Mouse (Mus musculus) hematopoietic stem cell, adult 5-6 weeks (primary cell): ENCODE measurements around the gene H2-T23. TPM values are rescaled to one million over a fixed set of nuclear protein-coding genes. Genes with fewer than 3 reads are reported as not detected.
A peak's percentile ranks its signal among the peaks of the same experiment; 100 is the strongest.

Experiments used
- ATAC-seq, 2 experiments: fragments of 125-278 bp in 1 of 2; replicated peaks in 1 of 2; 2 replicates each; pipeline ENCODE4 v1.8.0; 2016 to 2017; ENCODE audit warnings: inconsistent platforms in 2 of 2, mild to moderate bottlenecking in 2 of 2, moderate number of reproducible peaks in 2 of 2, low read depth in 1 of 2, moderate TSS enrichment in 1 of 2; ENCODE audit not compliant: low FRiP score in 2 of 2, poor library complexity in 2 of 2, severe bottlenecking in 2 of 2, insufficient read depth in 1 of 2, low TSS enrichment in 1 of 2
- total RNA-seq: library from RNA; stranded (forward); fragments of 172-1452, 232-1000 nt; gene quantifications from 2 replicates; pipeline ENCODE4 v1.2.3, GENCODE M21; 2017

H2-T23 gene
- total RNA-seq, 1 experiment from 2014 or later = 197 TPM

DNA sequence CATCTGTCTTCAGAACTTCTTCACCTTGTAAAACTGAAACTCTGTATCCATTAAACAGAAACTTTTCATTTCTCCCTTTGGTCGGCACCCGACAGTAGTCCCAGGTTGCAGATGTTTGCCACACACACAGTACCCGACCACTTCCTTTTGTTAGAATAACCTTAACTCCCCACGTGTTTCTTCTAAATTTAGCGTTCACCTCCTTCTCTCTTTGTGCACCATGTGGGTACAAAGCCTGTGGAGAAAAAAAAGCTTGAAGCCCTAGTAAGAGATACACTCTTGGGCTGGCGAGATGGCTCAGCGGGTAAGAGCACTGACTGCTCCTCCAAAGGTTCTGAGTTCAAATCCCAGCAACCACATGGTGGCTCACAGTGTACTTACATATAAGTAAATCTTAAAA, 33.3 kb downstream of the H2-T23 start:
- peak; percentile 13 to 40; a peak in 2 of 4 replicates for ATAC-seq

DNA sequence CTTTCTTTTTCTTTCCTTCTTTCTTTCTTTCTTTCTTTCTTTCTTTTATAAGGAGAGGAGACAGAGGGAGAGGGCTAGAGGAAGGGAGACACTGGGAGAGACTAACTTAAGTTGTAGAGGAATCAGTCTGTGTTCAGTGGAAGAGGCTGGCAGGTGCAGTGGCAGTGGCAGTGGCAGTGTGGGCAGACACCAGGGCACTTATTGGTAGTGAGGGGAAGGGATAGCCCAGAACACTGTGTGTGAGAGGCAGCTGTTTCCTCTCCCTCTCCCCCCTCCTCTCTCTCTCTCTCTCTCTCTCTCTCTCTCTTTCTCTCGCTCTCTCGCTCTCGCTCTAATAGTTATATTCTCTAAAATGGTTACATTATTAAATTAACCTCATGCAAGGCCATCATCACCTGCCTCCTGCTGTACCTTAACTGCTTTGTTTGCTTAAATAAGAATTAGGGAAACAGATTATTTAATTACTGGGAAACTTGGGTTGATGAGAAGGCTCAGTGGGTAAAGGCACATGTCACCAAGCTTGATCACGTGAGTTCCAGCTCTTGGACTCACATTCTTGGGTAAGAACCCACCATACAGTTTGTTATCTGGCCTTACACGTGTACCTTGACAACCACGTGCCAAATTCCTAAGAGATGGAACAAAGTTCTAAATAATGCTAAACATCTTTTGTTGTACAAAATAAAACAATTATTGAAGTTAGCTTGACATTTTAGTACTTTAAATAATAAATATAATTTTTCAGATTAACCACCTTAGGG, 33.9 kb downstream of the H2-T23 start:
- ATAC-seq = no peak

DNA sequence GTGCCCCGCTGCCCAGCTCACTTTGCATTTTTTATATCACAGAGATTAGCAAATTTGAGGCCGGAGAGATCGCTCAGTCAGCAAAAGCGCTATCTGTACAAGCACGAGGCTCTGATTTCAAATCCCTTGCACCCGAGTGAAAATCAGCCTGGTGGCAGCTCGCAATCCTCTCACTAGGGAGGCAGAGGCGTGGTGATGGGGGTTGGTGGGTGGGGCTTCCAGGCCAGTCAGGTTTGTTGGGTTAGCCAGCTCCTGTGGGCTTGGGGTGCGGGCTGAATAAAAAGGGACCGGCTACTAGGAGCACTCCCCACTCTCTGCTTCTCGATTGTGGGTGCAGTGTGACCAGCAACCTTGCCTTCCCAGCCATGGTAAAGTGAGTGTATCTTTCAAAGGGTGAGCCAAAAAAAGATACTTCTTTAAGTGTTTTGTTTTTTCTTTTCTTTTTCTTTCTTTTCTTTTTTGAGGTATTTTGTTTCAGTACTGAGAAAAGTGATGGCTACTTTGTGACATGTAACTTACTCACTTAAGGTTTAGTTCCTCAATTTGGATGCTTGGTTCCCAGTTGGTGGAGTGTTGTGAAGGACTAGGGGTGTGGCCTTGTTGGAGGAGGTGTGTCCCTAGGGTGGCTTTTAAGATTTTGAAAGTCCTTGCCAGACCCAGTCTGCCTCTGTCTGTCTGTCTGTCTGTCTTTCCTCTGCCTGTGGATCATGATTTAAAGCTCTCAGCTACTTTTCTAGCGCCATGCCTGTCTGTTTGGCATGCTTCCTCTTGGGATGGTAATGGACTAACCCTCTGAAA, 34.7 kb downstream of the H2-T23 start:
- peak; percentile 23 to 52; a peak in 3 of 4 replicates for ATAC-seq

DNA sequence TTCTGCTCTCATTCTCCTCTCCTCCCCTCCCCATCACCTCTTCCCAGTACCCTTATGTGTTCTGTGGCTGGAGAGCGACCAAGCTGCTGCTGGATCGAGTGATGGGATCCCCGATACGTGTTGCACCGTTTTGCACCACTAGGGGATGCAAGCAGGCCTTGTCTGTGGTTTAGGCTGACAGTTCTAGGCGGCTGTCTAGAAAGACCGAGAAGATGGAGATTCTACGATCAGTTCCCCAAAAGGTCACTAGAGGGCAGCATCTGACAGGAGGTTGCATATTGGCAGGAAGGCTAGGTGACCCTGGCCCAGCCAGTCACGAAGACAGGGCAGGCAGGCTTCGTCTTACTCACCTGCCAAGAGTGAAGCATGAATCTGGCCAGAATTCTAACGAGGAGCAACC, 35.7 kb downstream of the H2-T23 start:
- ATAC-seq = peak; percentile 52 to 57

DNA sequence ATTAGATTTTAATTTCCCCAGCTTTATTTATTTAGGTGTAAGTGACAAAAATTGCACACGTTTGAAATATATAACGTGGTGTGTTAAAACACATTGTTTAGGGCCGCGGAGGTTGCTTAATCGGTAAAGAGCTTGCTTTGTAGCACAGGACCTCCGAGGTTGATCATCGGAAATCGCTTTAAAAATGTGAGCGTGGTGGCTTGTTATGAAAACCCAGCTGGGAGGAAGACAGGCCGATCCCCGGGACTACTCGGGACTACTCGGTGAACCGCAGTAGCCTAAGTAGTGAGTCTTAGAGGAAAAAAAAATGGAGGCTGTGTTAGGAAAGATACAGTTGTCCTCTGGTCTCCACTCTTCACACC, 37.8 kb downstream of the H2-T23 start:
- ATAC-seq = no peak

DNA sequence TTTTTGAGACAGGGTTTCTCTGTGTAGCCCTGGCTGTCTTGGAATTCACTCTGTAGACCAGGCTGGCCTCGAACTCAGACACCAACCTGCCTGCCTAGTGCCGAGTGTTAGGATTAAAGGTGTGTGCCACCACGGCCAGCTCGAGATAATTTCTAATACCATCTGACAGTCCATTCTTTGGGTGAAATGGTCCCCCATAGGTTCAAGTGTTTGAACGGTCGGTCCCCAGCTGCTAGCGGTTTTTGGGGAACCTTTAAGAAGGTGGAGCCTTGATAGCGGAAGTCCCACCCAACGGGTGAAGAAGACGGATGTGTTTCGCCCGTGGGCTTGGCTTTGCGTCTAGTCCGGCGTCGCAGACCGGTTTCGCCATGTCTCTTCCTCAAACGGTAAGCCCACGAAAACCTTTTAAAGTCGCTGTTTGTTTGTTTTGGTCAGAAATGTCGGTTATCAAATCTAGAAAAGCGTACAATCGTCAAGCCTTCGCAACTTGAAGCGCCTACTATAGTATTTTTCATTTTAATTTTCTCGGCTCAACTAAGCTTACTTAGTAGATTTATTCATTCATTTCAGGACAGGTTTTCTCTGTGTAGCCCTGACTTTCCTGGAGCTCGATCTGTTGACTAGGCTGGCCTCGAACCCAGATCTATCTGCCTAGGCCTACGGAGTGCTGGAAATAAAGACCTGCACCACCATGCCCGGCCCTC, 38.3 kb downstream of the H2-T23 start:
- ATAC-seq = peak; percentile 57 to 61

DNA sequence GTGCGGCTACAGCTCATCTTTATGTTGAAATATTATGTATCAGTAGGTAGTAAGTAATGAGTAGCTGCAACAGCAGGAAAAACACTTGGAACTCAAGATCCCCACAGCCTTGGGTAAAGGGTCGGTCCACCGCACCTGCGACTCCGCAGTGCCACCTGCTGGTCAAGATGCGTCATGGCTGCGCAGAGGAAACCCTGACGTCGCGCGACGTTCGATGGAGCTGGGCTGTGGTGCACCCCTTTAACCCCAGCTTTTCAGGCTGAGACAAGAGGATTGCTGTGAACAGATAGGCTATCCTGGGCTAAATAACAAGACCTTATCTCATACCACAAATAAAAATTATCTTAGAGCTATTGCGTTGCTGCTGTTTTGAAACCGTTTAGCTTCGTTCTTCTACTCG, 39.0 kb downstream of the H2-T23 start:
- peak; percentile 63 to 65 for ATAC-seq

DNA sequence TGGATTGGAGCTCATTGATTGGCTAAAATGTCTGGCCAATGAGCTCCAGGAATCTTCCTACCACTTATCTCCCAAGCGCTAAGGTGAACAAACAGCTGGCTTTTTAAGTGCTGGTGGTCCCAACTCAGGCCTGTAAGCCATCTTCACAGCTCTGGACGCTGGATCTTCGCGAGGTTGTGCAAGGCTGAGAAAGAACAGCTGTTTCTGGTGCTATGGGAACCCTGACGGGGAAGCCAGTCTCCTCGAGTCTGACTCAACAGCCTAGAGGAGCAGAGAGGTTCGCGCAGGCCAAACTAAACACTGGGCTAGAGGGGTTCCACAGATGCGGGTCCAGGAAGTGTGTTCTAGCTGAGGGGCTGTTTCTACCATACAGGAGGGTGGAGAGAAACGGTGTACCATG, 40.9 kb downstream of the H2-T23 start:
- no peak for ATAC-seq

DNA sequence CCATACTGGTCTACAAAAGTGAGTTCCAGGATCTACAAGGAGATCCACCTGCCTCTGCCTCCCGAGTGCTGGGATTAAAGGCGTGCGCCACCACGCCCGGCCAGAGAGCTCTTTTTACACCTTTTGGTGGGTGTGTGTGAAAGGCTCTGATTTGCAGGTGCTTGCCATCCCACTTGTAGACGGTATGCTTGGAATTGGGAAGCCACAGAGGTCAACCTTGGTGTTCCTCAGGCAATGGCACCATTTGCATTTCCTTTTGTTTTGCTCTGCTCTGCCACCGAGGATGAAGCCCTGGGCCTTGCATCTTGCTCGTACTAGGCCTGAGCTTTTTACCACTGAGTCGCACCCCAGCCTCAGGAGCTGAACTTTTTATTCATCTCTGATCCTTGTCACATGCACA, 50.9 kb downstream of the H2-T23 start:
- ATAC-seq = no peak

DNA sequence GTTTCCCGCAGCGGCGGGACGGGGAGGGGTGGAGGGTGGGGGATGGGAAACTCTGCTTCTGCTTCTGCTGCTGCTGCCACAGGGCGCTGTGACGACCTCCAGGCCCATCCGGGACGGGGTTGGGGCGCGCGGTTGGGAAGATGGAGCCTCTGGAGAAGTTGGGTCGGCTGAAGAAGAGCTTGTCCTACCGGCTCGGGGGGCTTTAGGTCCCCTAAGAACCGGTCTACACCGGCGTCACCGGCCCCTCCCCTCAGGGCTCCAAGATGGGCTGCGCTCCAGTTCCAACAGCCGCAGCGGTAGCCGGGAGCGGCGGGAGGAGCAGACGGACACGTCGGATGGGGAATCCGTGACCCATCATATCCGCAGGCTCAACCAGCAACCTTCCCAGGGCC, 52.3 kb downstream of the H2-T23 start:
- 0 out of 4 replicates have a peak, but pooled peaks of 1 of the 2 experiments have one; percentile 3 for ATAC-seq

Other genes starting within 250 kb of the H2-T23 start
- 128 and 182 TPM in 2 replicates for gene Ier3, start 211.2 kb downstream of the H2-T23 start, total RNA-seq
- gene Flot1, start 209.6 kb downstream of the H2-T23 start, total RNA-seq = 134 and 140 TPM in 2 replicates
- gene Tubb5, start 194.5 kb downstream of the H2-T23 start, total RNA-seq = 873 and 988 TPM in 2 replicates
- gene Mdc1, start 191.3 kb downstream of the H2-T23 start, total RNA-seq = 26.0 and 40.0 TPM in 2 replicates
- 53.1 and 73.0 TPM in 2 replicates for gene Nrm, start 171.5 kb downstream of the H2-T23 start, total RNA-seq
- gene Ppp1r18, start 167.3 kb downstream of the H2-T23 start, total RNA-seq = 35.9 and 44.0 TPM in 2 replicates
- 39.1 and 57.0 TPM in 2 replicates for gene Dhx16, start 153.0 kb downstream of the H2-T23 start, total RNA-seq
- gene 2310061I04Rik, start 135.4 kb downstream of the H2-T23 start, total RNA-seq = 4.9 and 17.4 TPM in 2 replicates
- gene Atat1, start 122.8 kb downstream of the H2-T23 start, total RNA-seq = 13.0 and 18.1 TPM in 2 replicates
- 47.0 and 51.8 TPM in 2 replicates for gene Mrps18b, start 116.5 kb downstream of the H2-T23 start, total RNA-seq
- gene Ppp1r10, start 116.4 kb downstream of the H2-T23 start, total RNA-seq = 175 and 218 TPM in 2 replicates
- gene Abcf1, start 63.1 kb downstream of the H2-T23 start, total RNA-seq = 139 and 356 TPM in 2 replicates
- gene Gnl1, start 53.0 kb downstream of the H2-T23 start, total RNA-seq = 18.3 and 22.1 TPM in 2 replicates
- gene Prr3, start 52.6 kb downstream of the H2-T23 start, total RNA-seq = 15.4 and 27.2 TPM in 2 replicates
- 16.8 and 23.6 TPM in 2 replicates for gene H2-T24, start 12.3 kb downstream of the H2-T23 start, total RNA-seq
- gene H2-T22, start 9.9 kb upstream of the H2-T23 start, total RNA-seq = 66.7 and 102 TPM in 2 replicates
- not detected in 2 replicates for gene Gm6034, start 10.1 kb upstream of the H2-T23 start, total RNA-seq
- gene Gm11127, start 25.5 kb upstream of the H2-T23 start, total RNA-seq = not detected in 2 replicates
- 0.56 TPM in 1 of 2 replicates, not detected in the other for gene Gm19684, start 88.8 kb upstream of the H2-T23 start, total RNA-seq
- not detected in 2 replicates for gene Gm7030, start 96.6 kb upstream of the H2-T23 start, total RNA-seq
- not detected in 2 replicates for gene Gm8909, start 135.7 kb upstream of the H2-T23 start, total RNA-seq
- 0.75 and 1.1 TPM in 2 replicates for gene H2-T3, start 157.4 kb upstream of the H2-T23 start, total RNA-seq
- gene Rpp21, start 225.2 kb upstream of the H2-T23 start, total RNA-seq = 32.9 and 39.8 TPM in 2 replicates
- 27.0 and 28.5 TPM in 2 replicates for gene Trim39, start 239.4 kb upstream of the H2-T23 start, total RNA-seq